Mouse (Mus musculus) kidney, postnatal 0 days (tissue): ENCODE data around the gene Cttnbp2nl. TPM values are rescaled to one million over a fixed set of nuclear protein-coding genes. Genes with fewer than 3 reads are reported as not detected.

Experiments used
- ATAC-seq: fragments of 200-750 bp; cut with Nextera tagmentation; replicated peaks from 2 replicates; pipeline ENCODE4 v1.8.0; 2017; ENCODE audit warnings: low read depth, moderate number of reproducible peaks, moderate TSS enrichment, moderate library complexity; ENCODE audit not compliant: low FRiP score
- DNase-seq: peaks from one replicate; pipeline ENCODE4 v3.0.0-alpha.2; 2016; ENCODE audit warnings: low spot score
- H3K27ac ChIP-seq: fragments of 300-500 bp; sonication (generic); 2 replicates; pipeline ENCODE4 v1.5.1; 2014; ENCODE audit warnings: mild to moderate bottlenecking
- H3K27me3 ChIP-seq: fragments of 300-500 bp; sonication (generic); 2 replicates; pipeline ENCODE4 v1.6.1; 2014; ENCODE audit warnings: low read length, mixed read lengths; ENCODE audit not compliant: insufficient read depth
- H3K36me3 ChIP-seq: fragments of 300-500 bp; sonication (generic); 2 replicates; pipeline ENCODE4 v1.6.1; 2014; ENCODE audit warnings: low read length, mixed read lengths; ENCODE audit not compliant: insufficient read depth
- H3K4me1 ChIP-seq: fragments of 300-500 bp; sonication (generic); replicated peaks from 2 replicates; pipeline ENCODE4 v1.6.1; 2014; ENCODE audit warnings: antibody characterized with exemption, low read length, mixed read lengths; ENCODE audit not compliant: insufficient read depth
- H3K4me2 ChIP-seq: fragments of 300-500 bp; sonication (generic); 2 replicates; pipeline ENCODE4 v1.6.1; 2014; ENCODE audit warnings: mild to moderate bottlenecking, low read length, moderate library complexity, mixed read lengths
- H3K4me3 ChIP-seq: fragments of 300-500 bp; sonication (generic); replicated peaks from 2 replicates; pipeline ENCODE4 v1.5.1; 2014; ENCODE audit warnings: low read depth, low read length
- H3K9ac ChIP-seq: fragments of 300-500 bp; sonication (generic); 2 replicates; pipeline ENCODE4 v1.6.1; 2014; ENCODE audit warnings: low read depth, low read length
- H3K9me3 ChIP-seq: fragments of 300-500 bp; sonication (generic); replicated peaks from 2 replicates; pipeline ENCODE4 v1.6.1; 2016; ENCODE audit warnings: low read length, inconsistent platforms, mixed read lengths
- CTCF ChIP-seq: IDR thresholded peaks from 2 replicates; pipeline ENCODE4 v1.5.1; 2016; ENCODE audit warnings: antibody characterized with exemption, low read depth, mild to moderate bottlenecking, moderate library complexity
- WGBS: fragments of 180-500 bp; shearing (Covaris S2); extraction: QIAGEN DNeasy Blood & Tissue Kit; methylation state at CpG from one replicate; pipeline ENCODE4 v1.1.7; 2014; 5-methylcytosine and 5-hydroxymethylcytosine counted together
- polyA plus RNA-seq: library from polyadenylated mRNA; unstranded; fragments of >200 nt; fragmentation: Nextera tagmentation; extraction: Ambion mirVana; gene quantifications from 2 replicates; pipeline ENCODE4 v1.2.1, GENCODE M21; 2015

The Cttnbp2nl gene
- polyA plus RNA-seq, 1 experiment from 2014 or later: 26.5 TPM

- Histone ChIP-seq H3K4me1 (no peaks in the 10 kb centered on the region), H3K27me3 (no peaks in the 10 kb centered on the region), H3K9ac (no peak overlapping the region), H3K27ac (no peak overlapping the region), H3K36me3 (no peaks in the 10 kb centered on the region), H3K4me3 (no peak overlapping the region), H3K9me3 (no peaks in the 10 kb centered on the region), H3K4me2 (no peak overlapping the region)
- WGBS: 96% methylated on average over 5 of the region's 5 CpGs
- DNase-seq (no peak), ATAC-seq (no peak)
- TF ChIP-seq CTCF: no peak
Measured at GRCm38 (mm10) chr3:105075796-105076195, 22.9 kb upstream of the Cttnbp2nl start.

GRCm38 (mm10) chr3:105072536-105072935, 19.6 kb upstream of the Cttnbp2nl start:
- DNase-seq (no peak), ATAC-seq (no peak)
- Histone ChIP-seq H3K4me3 (no peak overlapping the region), H3K4me2 (no peak overlapping the region), H3K9me3 (no peaks in the 10 kb centered on the region), H3K9ac (no peak overlapping the region), H3K4me1 (no peaks in the 10 kb centered on the region), H3K27me3 (no peaks in the 10 kb centered on the region), H3K27ac (no peak overlapping the region), H3K36me3 (no peaks in the 10 kb centered on the region)
- 87% methylated on average over 10 of the region's 10 CpGs for WGBS
- no peak for TF ChIP-seq CTCF

GRCm38 (mm10) chr3:105071251-105071650, 18.3 kb upstream of the Cttnbp2nl start:
- no peak for DNase-seq
- Histone ChIP-seq H3K4me2 (no peak overlapping the region), H3K27ac (no peak overlapping the region), H3K4me3 (no peak overlapping the region), H3K27me3 (no peaks in the 10 kb centered on the region), H3K4me1 (no peaks in the 10 kb centered on the region), H3K36me3 (no peaks in the 10 kb centered on the region), H3K9me3 (no peaks in the 10 kb centered on the region), H3K9ac (no peak overlapping the region)
- ATAC-seq: no peak
- WGBS: 93% methylated on average over 5 of the region's 5 CpGs
- no peak for TF ChIP-seq CTCF

GRCm38 (mm10) chr3:105070553-105070952, 17.6 kb upstream of the Cttnbp2nl start:
- H3K27ac ChIP-seq: no peak overlapping the region
- no peak for ATAC-seq
- H3K36me3 ChIP-seq: no peaks in the 10 kb centered on the region
- no peak overlapping the region for H3K4me2 ChIP-seq
- H3K27me3 ChIP-seq: no peaks in the 10 kb centered on the region
- H3K4me3 ChIP-seq: no peak overlapping the region
- TF ChIP-seq CTCF: no peak
- no peaks in the 10 kb centered on the region for H3K9me3 ChIP-seq
- H3K9ac ChIP-seq: no peak overlapping the region
- WGBS: 72% methylated on average over 8 of the region's 8 CpGs
- no peak for DNase-seq
- no peaks in the 10 kb centered on the region for H3K4me1 ChIP-seq

- Histone ChIP-seq H3K4me3 (no peak within 1 kb of the TSS), H3K9ac (no peak within 1 kb of the TSS), H3K27me3 (no peaks in the 10 kb centered on the region), H3K9me3 (no peaks in the 10 kb centered on the region), H3K36me3 (no peaks in the 10 kb centered on the region), H3K4me1 (no peaks in the 10 kb centered on the region), H3K27ac (no peak within 1 kb of the TSS), H3K4me2 (no peak within 1 kb of the TSS)
- WGBS: 75% methylated on average over 10 of the region's 10 CpGs
- no peak for DNase-seq
- TF ChIP-seq CTCF: no peak
- no peak for ATAC-seq
Measured at GRCm38 (mm10) chr3:105066544-105066943, 13.6 kb upstream of the Cttnbp2nl start, which contains the start of gene 4930564D02Rik. Gene 4930564D02Rik (plus strand): TSS chr3:105066844.

- no peak for DNase-seq
- Histone ChIP-seq H3K27me3 (no peaks in the 10 kb centered on the region), H3K9me3 (no peaks in the 10 kb centered on the region), H3K4me1 (no peaks in the 10 kb centered on the region), H3K9ac (no peak overlapping the region), H3K4me3 (no peak overlapping the region), H3K36me3 (no peaks in the 10 kb centered on the region), H3K27ac (no peak overlapping the region), H3K4me2 (no peak overlapping the region)
- TF ChIP-seq CTCF: no peak
- WGBS: 79% methylated on average over 9 of the region's 9 CpGs
- no peak for ATAC-seq
Measured at GRCm38 (mm10) chr3:105062676-105063075, 9.7 kb upstream of the Cttnbp2nl start.

GRCm38 (mm10) chr3:105061991-105062390, 9.0 kb upstream of the Cttnbp2nl start:
- Histone ChIP-seq H3K9me3 (no peaks in the 10 kb centered on the region), H3K27ac (no peak overlapping the region), H3K9ac (no peak overlapping the region), H3K27me3 (no peaks in the 10 kb centered on the region), H3K36me3 (no peaks in the 10 kb centered on the region), H3K4me2 (no peak overlapping the region), H3K4me3 (no peak overlapping the region), H3K4me1 (no peaks in the 10 kb centered on the region)
- no peak for DNase-seq
- no peak for TF ChIP-seq CTCF
- WGBS: 39% methylated on average over 1 of the region's 1 CpGs
- ATAC-seq: no peak
